Mouse (Mus musculus) heart, postnatal 25 days (tissue): Measurements from ENCODE around the gene Gm49450. TPM values are rescaled to one million over a fixed set of nuclear protein-coding genes. Genes with fewer than 3 reads are reported as not detected.

Source experiments
- DNase-seq: peaks from one replicate; pipeline ENCODE4 v3.0.0; 2022; ENCODE audit warnings: low spot score
- intact Hi-C: fragments of 180-260 bp; cut with DNase I; formaldehyde crosslinking; loops from one replicate; pipeline ENCODE4 v1.15.1; 2025
- total RNA-seq, 2 experiments: library from RNA; stranded (reverse); gene quantifications; 2 replicates each; pipeline ENCODE4 v1.2.3; 2021

Gene Gm49450
- not detected for total RNA-seq

- intact Hi-C loops: loop anchor here (1.0 to 2.0 kb wide), 3 partner anchors 19 to 40 kb away; partner anchors contain the start of gene Tuba1b
- DNase-seq: peak; percentile 91
These were observed at the start of gene Gm49450, which contains the start of gene Tuba1a for GRCm38 (mm10) chr15:98953401-98954356. Gm49450 (minus strand) TSS chr15:98953551. Tuba1a (minus strand) TSS chr15:98953703.

- no peak for DNase-seq
- intact Hi-C loops: loop anchor here (10.0 kb wide), 1 partner anchor 673 kb away; the partner anchor contains the start of gene Asic1
These were observed 48.1 kb upstream of the Gm49450 start for GRCm38 (mm10) chr15:99001451-99001931.

GRCm38 (mm10) chr15:99000535-99001283 is 47.4 kb upstream of the Gm49450 start:
- intact Hi-C loops: loop anchor here (10.0 kb wide), 1 partner anchor 674 kb away; the partner anchor contains the start of gene Asic1
- DNase-seq: no peak

GRCm38 (mm10) chr15:98998775-98999157 is 45.4 kb upstream of the Gm49450 start:
- no peak for DNase-seq
- intact Hi-C loops: no loop called here

GRCm38 (mm10) chr15:98997938-98998774 is 44.8 kb upstream of the Gm49450 start:
- intact Hi-C loops: no loop called here
- no peak for DNase-seq

- intact Hi-C loops: no loop called here
- no peak for DNase-seq
These were observed 43.5 kb upstream of the Gm49450 start for GRCm38 (mm10) chr15:98996840-98997239.

- no peak for DNase-seq
- intact Hi-C loops: loop anchor here (2.0 to 5.0 kb wide), 3 partner anchors 58 to 116 kb away; no protein-coding TSS in a partner anchor
These were observed 41.7 kb upstream of the Gm49450 start for GRCm38 (mm10) chr15:98994957-98995520.

GRCm38 (mm10) chr15:98993865-98994264 is 40.5 kb upstream of the Gm49450 start:
- peak; percentile 64 for DNase-seq
- intact Hi-C loops: loop anchor here (1.0 to 5.0 kb wide), 4 partner anchors 41 to 115 kb away; partner anchors contain the start of genes Gm49450 and Tuba1a

GRCm38 (mm10) chr15:98993093-98993793 is 39.9 kb upstream of the Gm49450 start:
- intact Hi-C loops: loop anchor here (1.0 to 5.0 kb wide), 2 partner anchors 40 to 56 kb away; partner anchors contain the start of genes Gm49450 and Tuba1a

GRCm38 (mm10) chr15:98992086-98992912 is 38.9 kb upstream of the Gm49450 start:
- DNase-seq: no peak
- intact Hi-C loops: loop anchor here (5.0 kb wide), 1 partner anchor 55 kb away; no protein-coding TSS in a partner anchor

More at GRCm38 (mm10) chr15:98993093-98993793, 39.9 kb upstream of the Gm49450 start:
- DNase-seq: peak; percentile 95

- intact Hi-C loops: loop anchor here (5.0 kb wide), 1 partner anchor 54 kb away; no protein-coding TSS in a partner anchor
- no peak for DNase-seq
These were observed 38.2 kb upstream of the Gm49450 start for GRCm38 (mm10) chr15:98991540-98992050.

- intact Hi-C loops: loop anchor here (5.0 kb wide), 1 partner anchor 54 kb away; no protein-coding TSS in a partner anchor
- no peak for DNase-seq
These were observed 37.6 kb upstream of the Gm49450 start for GRCm38 (mm10) chr15:98990669-98991539.

- intact Hi-C loops: loop anchor here (5.0 kb wide), 1 partner anchor 53 kb away; no protein-coding TSS in a partner anchor
- DNase-seq: no peak
These were observed 36.5 kb upstream of the Gm49450 start for GRCm38 (mm10) chr15:98989701-98990430.

- no peak for DNase-seq
- intact Hi-C loops: no loop called here
These were observed 35.4 kb upstream of the Gm49450 start for GRCm38 (mm10) chr15:98988787-98989186.

GRCm38 (mm10) chr15:98987661-98988181 is 34.4 kb upstream of the Gm49450 start:
- DNase-seq: no peak
- intact Hi-C loops: no loop called here
